Mouse (Mus musculus): Measurements from ENCODE around the gene Gbp6. TPM values are rescaled to one million over a fixed set of nuclear protein-coding genes. Genes with fewer than 3 reads are reported as not detected.
"Not testable (repeated sequence)": the region's sequence is repeated elsewhere in the genome, so short reads cannot be mapped to it uniquely, and the experiment has no call there.

Gbp6 gene
- polyA plus RNA-seq, 1 experiment = 1.8 TPM

DNA sequence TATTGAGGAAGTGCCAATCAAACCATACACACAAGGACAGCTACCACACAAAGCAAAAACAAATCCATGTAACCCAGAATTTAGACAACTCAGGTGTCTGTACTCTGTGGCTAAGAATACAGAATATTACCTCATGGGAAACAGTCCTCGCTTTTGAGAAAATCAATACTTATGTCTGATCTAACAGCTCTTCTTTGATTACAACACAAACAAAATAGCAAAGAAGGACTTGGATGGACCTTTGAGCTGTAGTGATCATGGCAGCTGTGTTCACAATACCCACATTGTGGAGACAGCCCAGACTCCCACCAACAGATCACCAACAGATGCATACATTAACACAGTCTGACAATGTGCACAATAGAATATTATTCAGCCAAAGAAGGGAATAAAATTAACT lies 1.0 kb downstream of the Gbp6 start:
- Histone ChIP-seq H3K4me3 (ENCODE audit: insufficient read depth, low read length) (no peak overlapping the region), H3K4me1 (ENCODE audit: control insufficient read depth, insufficient read depth, low read length) (no peaks in the 10 kb centered on the region), H3K27ac (ENCODE audit: insufficient read depth, low read length) (no peak overlapping the region)
- no peak for TF ChIP-seq POLR2A (IDR thresholded peaks at IDR 0.05; ENCODE audit: extremely low read depth, insufficient read depth, low read length)
- TF ChIP-seq CTCF (IDR thresholded peaks at IDR 0.05; ENCODE audit: extremely low read depth, insufficient read depth, low read length) = no peak

GRCm38 (mm10) chr5:105290921-105291320 lies 2.6 kb downstream of the Gbp6 start:
- not testable (repeated sequence) for H3K4me3 ChIP-seq (ENCODE audit: insufficient read depth, low read length); H3K4me1 ChIP-seq (ENCODE audit: control insufficient read depth, insufficient read depth, low read length); H3K27ac ChIP-seq (ENCODE audit: insufficient read depth, low read length)

DNA sequence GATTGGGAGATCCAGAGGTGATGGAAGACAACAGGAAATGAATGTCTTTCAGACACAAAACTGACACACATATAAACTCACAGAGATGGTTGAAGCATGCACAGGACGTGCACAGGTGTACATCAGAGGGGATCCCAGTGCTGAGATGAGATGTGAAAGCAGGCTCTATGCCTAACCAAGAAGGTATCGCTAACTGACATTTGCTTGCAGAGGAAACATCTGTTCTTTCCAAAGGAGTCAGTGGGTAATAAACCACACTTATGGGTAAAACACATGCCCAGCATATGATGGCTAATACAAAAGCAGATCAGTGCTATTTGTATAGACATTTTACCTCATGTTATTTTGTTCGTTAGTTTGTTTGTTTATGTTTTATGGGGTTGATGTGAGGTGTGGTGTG lies 32.8 kb downstream of the Gbp6 start:
- not testable (repeated sequence) for H3K27ac ChIP-seq (ENCODE audit: insufficient read depth, low read length); H3K4me3 ChIP-seq (ENCODE audit: insufficient read depth, low read length); H3K4me1 ChIP-seq (ENCODE audit: control insufficient read depth, insufficient read depth, low read length)

DNA sequence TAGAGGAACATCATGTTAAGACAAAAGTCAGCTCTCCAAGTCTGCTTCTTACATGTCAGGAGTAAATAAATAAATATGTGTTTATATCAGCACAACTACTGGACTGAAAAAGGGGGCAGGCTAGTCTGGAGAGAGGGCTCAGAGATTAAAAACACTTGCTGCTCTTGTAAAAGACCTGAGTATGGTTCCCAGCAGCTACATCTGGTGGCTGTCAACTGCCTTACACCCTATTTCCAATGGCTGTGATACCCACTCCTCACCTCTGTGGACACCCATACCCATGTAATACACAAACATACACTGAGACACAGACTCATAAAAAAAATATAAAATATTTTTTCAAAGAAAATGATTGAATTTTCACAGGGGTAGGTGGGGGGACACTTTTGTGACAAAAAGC lies 41.0 kb downstream of the Gbp6 start:
- no peak for TF ChIP-seq POLR2A (IDR thresholded peaks at IDR 0.05; ENCODE audit: extremely low read depth, insufficient read depth, low read length)
- TF ChIP-seq CTCF (IDR thresholded peaks at IDR 0.05; ENCODE audit: extremely low read depth, insufficient read depth, low read length) = no peak
- H3K4me3 ChIP-seq (ENCODE audit: insufficient read depth, low read length) = no peak overlapping the region
- no peak overlapping the region for H3K27ac ChIP-seq (ENCODE audit: insufficient read depth, low read length)
- H3K4me1 ChIP-seq (ENCODE audit: control insufficient read depth, insufficient read depth, low read length) = no peaks in the 10 kb centered on the region

DNA sequence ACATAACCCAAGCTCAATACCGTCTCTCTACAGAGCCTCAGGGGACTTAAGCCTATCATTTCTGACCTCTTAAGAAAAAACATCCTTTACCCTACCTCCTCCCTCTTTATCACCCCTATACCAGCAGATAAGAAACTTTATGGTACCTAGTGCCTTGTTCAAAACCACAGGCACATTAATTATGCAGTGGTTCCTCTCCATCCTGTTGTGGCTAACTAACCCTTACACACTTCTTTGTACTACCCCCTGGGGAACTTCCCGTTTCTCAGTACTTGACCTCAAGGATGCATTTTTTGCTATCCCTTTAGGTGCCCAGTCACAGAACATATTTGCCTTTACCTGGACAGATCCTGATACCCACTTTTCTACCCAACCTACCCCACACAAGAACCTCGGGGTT lies 48.8 kb downstream of the Gbp6 start:
- H3K27ac ChIP-seq (ENCODE audit: insufficient read depth, low read length); H3K4me1 ChIP-seq (ENCODE audit: control insufficient read depth, insufficient read depth, low read length); H3K4me3 ChIP-seq (ENCODE audit: insufficient read depth, low read length): not testable (repeated sequence)

DNA sequence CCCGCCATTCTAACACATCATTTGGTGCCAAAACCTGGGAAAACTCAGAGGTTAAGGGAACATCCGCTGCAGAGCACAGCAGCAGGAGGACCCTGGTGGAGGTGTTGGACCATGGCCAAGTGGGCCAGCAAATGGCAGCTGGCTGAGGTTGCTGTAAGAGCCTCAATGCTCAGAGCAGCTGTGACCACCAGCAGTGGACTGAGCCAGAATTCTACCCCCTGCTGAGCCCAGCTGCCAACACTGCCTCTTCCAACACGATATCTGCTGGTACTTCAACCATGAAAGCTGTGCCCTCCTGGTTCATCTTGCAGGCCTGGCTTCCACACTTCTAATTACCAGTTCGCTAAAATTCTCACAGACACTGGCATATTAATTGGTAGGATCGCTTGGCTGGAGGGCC lies 52.5 kb downstream of the Gbp6 start:
- not testable (repeated sequence) for H3K4me3 ChIP-seq (ENCODE audit: insufficient read depth, low read length); H3K27ac ChIP-seq (ENCODE audit: insufficient read depth, low read length); H3K4me1 ChIP-seq (ENCODE audit: control insufficient read depth, insufficient read depth, low read length)

DNA sequence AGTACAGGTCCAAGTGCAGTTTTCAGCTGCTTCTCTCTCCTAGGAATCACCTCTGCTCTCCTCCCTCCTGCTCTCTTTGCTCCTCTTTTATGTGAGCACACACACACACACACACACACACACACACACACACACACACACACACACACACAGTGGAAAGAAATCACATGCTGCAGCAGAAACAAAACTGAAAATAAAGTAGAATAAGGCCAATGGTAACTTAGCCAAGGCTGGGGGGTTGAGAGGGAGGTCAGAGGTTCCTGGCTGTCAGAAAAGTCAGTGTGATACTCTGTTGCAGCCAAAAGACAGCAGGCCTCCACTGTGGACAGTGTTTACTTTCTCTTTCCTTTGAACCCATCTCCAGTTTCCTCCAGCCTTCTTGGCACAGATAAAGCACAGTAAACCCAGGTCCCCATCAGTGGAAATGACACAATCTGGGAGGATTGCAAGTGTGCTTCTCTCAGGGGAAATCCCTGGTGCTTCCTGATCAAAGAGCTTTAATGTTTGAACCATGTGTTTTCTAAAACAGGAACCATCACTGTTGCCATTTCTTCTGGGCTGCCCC lies 53.9 kb downstream of the Gbp6 start, which contains the start of gene Gbp10:
Gbp10 (minus strand) TSS at position 51 of the 565 bp plus-strand sequence.
- H3K27ac ChIP-seq (ENCODE audit: insufficient read depth, low read length); H3K4me3 ChIP-seq (ENCODE audit: insufficient read depth, low read length); H3K4me1 ChIP-seq (ENCODE audit: control insufficient read depth, insufficient read depth, low read length): not testable (repeated sequence)

- H3K27ac ChIP-seq (ENCODE audit: insufficient read depth, low read length); H3K4me1 ChIP-seq (ENCODE audit: control insufficient read depth, insufficient read depth, low read length); H3K4me3 ChIP-seq (ENCODE audit: insufficient read depth, low read length): not testable (repeated sequence)
These were observed 55.1 kb downstream of the Gbp6 start for GRCm38 (mm10) chr5:105238402-105238801.

GRCm38 (mm10) chr5:105236040-105236439 lies 57.5 kb downstream of the Gbp6 start:
- H3K4me1 ChIP-seq (ENCODE audit: control insufficient read depth, insufficient read depth, low read length); H3K4me3 ChIP-seq (ENCODE audit: insufficient read depth, low read length); H3K27ac ChIP-seq (ENCODE audit: insufficient read depth, low read length): not testable (repeated sequence)

Other genes with a start within 250 kb of the Gbp6 start
- gene Gbp9, start 154.2 kb downstream of the Gbp6 start, polyA plus RNA-seq (2012; rRNA removed) = 3.7 and 3.9 TPM in 2 replicates
- 0.17 and 0.44 TPM in 2 replicates for gene Gbp8, start 154.2 kb downstream of the Gbp6 start, polyA plus RNA-seq (2012; rRNA removed)
- 2.3 and 3.4 TPM in 2 replicates for gene Gbp4, start 154.1 kb downstream of the Gbp6 start, polyA plus RNA-seq (2012; rRNA removed)
- 0.06 and 0.42 TPM in 2 replicates for gene Gbp10, start 54.2 kb downstream of the Gbp6 start, polyA plus RNA-seq (2012; rRNA removed)
- gene Gm43302, start within 50 bp of the Gbp6 start, polyA plus RNA-seq (2012; rRNA removed) = 0.23 and 0.31 TPM in 2 replicates
- 57.0 and 58.2 TPM in 2 replicates for gene Lrrc8b, start 122.1 kb upstream of the Gbp6 start, polyA plus RNA-seq (2012; rRNA removed)
- 13.1 and 14.0 TPM in 2 replicates for gene Lrrc8c, start 225.7 kb upstream of the Gbp6 start, polyA plus RNA-seq (2012; rRNA removed)

All from cortical plate, adult 2 months (tissue).